Mouse (Mus musculus): ENCODE results near the gene Gstt2.
"Not testable (repeated sequence)": the region's sequence is repeated elsewhere in the genome, so short reads cannot be mapped to it uniquely, and the experiment has no call there.

Gene Gstt2

GRCm38 (mm10) chr10:75855416-75855981 is 18.3 kb upstream of the Gstt2 start:
- no peak for DNase-seq (ENCODE audit: inconsistent ontology term)

- DNase-seq (ENCODE audit: inconsistent ontology term) = no peak
Observed at GRCm38 (mm10) chr10:75854791-75855190, 17.6 kb upstream of the Gstt2 start.

GRCm38 (mm10) chr10:75854096-75854495 is 16.9 kb upstream of the Gstt2 start:
- DNase-seq (ENCODE audit: inconsistent ontology term) = no peak

GRCm38 (mm10) chr10:75853452-75853851 is 16.2 kb upstream of the Gstt2 start:
- peak; percentile 68 for DNase-seq (ENCODE audit: inconsistent ontology term)

GRCm38 (mm10) chr10:75852539-75853125 is 15.4 kb upstream of the Gstt2 start:
- DNase-seq (ENCODE audit: inconsistent ontology term) = no peak

- no peak for DNase-seq (ENCODE audit: inconsistent ontology term)
Observed at GRCm38 (mm10) chr10:75851681-75852080, 14.5 kb upstream of the Gstt2 start.

DNA sequence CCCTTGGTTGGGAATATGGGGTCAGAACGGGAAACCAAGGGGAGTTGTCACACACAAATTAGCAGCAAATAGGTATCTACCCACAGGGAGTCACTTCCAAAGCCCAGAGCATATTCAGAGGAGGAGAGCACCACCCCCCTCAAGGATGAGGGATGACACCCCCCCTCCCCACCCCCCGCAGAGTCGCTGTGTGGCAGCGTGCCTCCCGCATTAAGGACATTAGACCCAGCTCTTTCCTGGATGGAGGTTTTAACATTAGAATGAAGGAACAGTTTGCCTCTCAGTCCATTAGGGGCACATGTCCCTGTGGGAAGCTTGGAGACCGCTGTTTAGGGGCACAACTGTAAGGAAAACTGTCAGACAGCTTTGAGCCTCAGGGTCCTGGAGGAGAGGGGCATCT is 13.9 kb upstream of the Gstt2 start:
- no peak for DNase-seq (ENCODE audit: inconsistent ontology term)

DNA sequence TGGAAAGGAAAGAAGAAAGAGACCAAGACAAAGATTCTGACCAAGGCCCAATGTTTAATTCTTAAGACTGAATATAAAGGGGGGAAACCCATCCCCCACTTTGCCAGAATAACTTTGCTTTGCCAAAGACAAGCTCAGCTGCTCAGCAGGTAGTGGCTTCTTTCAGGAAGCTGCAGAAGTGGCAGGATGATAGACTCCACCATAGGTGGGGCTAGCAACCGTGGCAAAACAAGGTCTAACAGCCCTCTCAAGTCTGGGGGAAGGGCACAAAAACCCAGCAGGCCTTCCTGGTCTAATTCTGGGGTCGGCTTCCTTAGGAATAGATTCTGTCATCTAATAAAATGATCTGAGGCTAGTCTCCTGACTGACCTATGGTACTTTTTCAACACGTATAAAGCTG is 11.2 kb upstream of the Gstt2 start:
- DNase-seq (ENCODE audit: inconsistent ontology term) = no peak

DNA sequence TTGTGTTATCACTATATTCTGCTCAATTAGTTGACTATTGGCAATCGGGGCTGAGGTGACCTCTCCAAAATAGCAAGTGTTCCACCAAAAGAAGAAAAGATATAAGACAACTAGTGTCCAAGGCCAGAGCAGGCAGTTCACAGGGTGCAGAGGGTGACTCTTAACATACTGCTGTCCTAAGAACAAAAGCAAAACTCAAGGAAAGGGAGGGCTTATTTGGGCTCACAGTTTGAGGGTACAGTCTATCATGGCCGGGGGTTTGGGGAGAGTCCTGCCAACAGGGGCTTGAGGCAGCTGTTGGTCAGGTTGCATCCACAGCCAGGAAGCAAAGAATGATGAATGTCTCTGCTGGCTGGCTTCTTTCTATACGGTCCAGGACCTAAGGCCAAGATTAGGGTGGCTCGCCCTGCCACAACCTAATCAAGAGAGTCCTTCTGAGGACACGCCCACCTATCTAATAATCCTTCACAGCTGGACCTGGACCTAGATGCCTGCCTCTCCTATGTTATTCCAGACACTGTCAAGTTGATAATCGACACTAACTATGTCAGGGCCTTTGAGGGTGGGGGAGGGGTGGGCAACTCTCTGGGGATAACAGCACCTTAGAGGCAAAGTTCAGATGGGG is 8.2 kb upstream of the Gstt2 start:
- DNase-seq (ENCODE audit: inconsistent ontology term) = no peak

- DNase-seq (ENCODE audit: inconsistent ontology term) = no peak
Observed at GRCm38 (mm10) chr10:75844800-75845199, 7.6 kb upstream of the Gstt2 start.

DNA sequence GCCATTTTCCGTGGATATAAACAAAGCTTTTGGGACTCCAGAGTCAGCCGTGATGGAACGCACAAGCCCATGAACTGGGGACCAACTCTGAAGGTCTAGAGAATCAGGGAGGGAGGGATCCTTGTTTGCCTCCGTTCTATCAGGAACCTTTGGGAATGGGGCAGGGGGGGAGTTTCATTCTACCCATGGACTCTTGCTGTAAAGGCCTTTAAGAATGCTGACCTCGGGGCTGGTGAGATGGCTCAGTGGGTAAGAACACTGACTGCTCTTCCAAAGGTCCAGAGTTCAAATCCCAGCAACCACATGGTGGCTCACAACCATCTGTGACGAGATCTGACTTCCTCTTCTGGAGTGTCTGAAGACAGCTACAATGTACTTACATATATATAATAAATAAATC is 6.7 kb upstream of the Gstt2 start:
- not testable (repeated sequence) for DNase-seq (ENCODE audit: inconsistent ontology term)

DNA sequence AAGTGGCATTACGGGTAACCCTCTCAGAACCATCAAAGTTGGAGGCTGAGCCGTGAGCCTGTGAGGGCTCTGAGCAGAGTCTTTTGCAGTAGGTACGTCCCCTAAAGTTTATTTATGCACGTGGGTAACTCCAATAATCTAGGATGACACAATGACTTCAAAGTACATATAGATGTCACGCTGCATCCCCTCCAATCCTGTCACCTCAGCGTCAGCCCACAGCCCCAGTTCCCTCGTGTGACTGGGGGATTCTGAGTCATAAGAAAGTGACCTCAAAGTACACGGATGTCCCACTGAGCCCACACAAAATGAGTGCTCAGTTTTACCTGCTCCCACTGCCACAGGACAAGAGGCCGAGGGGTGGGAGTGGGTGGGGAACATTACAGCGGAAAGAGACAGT is 1.9 kb upstream of the Gstt2 start:
- no peak for DNase-seq (ENCODE audit: inconsistent ontology term)

DNA sequence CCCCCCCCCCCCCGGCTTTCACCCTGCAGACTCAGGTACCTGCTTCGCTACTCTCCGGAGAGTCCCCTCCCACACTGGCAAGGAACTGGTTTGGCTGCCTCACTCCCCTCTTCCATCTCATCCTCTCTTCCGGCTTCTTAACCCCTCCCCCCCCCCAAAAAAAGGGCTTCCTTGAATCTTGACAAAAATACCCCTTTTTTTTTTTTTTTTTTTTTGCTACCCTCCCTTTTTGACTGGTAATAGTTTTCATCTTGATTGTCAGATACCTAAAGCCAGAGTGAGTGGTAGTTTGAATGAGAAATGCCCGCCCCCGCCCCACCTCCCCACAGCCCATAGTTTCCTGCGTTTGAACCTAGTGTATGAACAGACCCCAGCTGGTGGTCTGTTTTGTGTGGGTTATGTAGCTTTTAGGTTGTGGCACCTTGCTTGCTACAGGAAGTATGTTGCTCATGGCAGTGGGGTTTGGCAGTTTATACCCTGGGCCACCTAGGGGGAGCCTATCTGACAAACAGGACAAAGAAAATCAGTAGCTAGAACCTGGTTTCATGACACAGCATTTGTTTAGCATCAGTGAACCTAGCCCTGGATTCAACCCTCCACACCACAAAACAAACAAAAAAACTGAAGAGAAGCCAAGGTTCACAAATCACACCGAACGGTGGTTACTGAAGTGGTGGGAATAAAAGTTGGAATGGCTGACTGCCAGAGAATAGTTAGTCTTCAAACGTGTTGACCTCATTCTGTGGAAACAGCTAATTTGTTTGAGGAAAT is 1.3 kb downstream of the Gstt2 start:
- peak; percentile 63 for DNase-seq (ENCODE audit: inconsistent ontology term)

DNA sequence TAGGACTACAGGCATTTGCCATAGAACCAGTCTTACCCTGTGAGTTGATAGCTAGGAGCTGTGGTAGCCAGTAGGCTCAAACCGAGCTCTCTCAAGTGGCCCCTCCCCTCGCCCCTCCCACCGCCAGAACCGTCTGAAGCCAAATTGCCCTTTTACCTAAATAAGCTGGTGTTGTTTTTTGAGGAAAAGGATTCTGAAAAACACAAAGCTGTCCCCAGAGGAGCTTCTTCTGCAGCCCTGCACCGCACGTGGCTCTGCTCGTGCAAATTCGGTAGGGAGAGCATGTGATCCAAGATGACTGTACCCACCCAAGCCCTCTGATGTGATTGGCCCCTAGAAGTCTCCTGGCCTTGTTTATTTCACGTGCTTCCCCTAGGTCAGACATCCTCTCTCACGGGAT is 1.9 kb downstream of the Gstt2 start:
- DNase-seq (ENCODE audit: inconsistent ontology term) = peak; percentile 36

- no peak for DNase-seq (ENCODE audit: inconsistent ontology term)
Observed at GRCm38 (mm10) chr10:75834721-75835120, 2.5 kb downstream of the Gstt2 start.

- no peak for DNase-seq (ENCODE audit: inconsistent ontology term)
Observed at GRCm38 (mm10) chr10:75834250-75834649, 3.0 kb downstream of the Gstt2 start.

DNA sequence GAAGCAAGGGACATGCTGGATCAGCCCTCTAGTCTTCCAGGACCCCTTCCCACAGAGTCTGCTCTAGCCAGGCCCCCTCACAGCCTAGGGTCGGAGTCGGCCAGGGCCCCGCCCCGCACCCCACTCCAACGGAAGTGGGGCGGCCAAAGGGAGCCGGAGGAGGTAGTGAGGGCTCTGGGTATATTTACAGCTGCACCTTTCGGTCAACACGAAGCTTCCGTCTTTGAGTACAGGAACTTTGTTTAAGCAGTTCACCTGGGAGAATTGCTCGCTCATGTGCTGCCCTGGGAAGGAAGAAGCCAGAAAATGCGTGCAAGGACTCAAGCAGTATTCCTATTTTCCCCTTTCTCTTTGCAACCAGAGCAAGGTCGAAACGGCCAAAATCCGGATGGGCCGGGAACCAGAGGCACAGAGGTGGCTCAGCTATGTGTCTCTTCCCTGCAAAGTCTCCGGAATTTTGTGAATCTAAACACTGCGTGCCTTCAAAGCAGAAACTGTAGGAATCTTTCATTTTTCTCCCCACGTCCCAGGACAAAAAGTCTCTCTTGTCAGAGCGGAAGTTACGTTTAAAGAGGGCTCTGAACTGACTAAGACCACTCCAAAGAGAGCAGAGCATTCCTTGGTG is 3.7 kb downstream of the Gstt2 start:
- DNase-seq (ENCODE audit: inconsistent ontology term) = no peak

- no peak for DNase-seq (ENCODE audit: inconsistent ontology term)
Observed at GRCm38 (mm10) chr10:75832272-75832895, 4.8 kb downstream of the Gstt2 start.

DNA sequence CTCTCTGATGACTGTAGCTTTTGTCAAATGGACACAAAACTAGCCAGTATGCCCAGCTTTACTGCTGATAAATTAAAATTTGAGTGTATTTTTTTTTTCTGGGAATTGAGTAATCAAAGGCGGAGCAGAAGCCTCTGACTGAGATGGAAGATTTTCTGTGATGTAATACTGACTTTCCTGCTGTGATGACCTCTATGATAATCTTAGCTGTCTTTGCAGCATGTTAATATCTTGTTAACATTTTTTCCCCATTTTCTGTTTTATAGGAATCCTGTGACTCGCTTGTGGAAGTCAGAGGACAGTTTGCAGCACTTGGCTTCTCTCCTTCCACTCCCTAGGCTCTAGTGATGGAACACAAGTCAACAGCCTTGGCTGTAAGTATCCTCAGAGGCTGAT is 7.0 kb downstream of the Gstt2 start:
- DNase-seq (ENCODE audit: inconsistent ontology term) = no peak

DNA sequence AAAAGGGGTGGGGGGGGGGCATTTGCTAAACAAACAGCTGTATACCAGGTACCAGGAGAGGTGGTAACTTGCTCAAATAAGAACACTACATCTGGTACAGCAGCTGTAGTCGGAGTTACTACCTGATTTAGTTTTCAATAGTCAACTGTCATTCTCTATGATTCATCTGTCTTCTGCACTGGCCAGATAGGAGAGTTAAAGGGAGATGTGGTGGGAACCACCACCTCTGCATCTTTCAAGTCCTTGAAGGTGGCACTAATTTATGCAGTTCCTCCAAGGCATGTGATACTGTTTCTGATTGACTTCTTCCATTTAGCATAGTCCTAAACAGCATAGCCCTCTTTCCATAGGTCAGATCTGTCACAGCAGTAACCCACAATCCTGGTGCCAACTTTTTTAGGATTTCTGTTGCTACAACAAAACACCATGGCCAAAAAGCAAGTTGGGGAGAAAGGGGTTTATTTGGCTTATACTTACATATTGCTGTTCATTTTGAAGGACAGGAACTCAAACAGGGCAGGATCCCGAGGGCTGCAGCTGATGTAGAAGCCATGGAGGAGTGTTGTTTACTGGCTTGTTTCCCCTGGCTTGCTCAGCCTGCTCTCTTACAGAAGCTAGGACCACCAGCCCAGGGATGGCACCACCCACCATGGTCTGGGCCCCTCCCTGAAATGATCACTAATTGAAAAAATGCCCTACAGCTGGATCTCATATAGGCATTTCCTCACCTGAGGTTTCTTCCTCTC is 7.5 kb downstream of the Gstt2 start:
- no peak for DNase-seq (ENCODE audit: inconsistent ontology term)

DNA sequence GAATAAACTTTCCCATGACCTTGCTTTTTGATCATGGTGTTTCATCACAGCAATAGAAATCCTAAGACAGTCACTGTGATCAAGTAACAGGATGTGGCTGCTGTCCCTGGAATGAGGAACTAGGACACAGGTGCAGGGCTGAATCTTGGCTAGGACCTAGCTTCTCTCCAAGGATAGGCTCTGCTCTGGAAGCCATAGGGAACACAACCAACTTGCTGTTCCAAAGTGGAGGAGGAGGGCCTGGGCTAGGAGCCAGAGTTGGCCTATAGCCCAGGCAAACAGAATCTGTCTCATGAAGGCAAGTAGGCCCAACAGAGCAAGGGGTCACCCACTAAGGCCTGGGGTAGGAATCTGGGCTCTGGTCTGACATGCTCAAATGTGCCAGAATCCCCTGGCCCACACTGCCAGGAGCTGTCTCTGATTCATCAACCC is 8.7 kb downstream of the Gstt2 start:
- peak; percentile 96 for DNase-seq (ENCODE audit: inconsistent ontology term)

Measured in Muller cell, postnatal 12 days (primary cell).